8 mouse cellular contexts compared by ENCODE assay signal in the genomic region with DNA sequence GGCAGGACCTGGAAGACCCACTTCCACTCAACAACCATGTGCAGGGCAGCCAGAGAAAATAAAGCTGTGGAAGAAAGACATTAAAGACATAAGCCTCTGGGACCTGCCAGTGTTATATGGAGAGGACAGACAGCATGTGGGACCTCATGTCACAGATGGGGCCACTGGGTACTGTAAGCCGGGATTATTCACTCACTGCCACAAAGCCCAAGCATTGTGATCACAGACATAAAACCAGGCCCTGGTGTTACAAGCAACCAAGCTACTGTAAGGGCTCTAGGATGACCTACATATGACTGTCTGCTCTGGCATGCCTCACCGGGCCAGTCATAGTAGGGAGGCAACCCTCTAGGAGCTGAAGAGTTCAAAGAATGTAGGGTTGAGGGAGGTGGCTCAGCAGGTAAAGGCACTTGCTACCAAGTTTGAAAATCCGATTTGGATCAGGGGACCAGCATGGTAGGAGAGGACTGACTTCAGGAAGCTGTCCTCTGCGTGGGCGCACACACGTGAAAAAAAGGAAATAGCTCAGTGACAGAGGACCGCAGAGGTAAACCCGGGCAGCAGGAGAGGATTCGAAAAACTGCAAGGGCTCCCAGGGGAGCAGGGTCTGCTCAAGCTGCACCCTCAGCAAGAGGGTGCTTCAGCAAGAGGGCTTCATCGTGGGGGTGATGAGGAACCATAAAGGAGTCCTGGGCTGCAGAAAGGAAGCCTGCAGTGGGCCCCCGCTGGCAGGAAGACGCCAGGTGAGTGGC. TPM values are rescaled to one million over a fixed set of nuclear protein-coding genes. Genes with fewer than 3 reads are reported as not detected.
A peak's percentile ranks its signal among the peaks of the same experiment; 100 is the strongest.
DNase-seq lines count a peak whose midpoint lies in the region; ATAC-seq and TF ChIP-seq lines count a peak whose summit lies in the region.

No protein-coding gene starts in this region.

- peak overlapping the region; percentile 84 for H3K27ac ChIP-seq in heart, adult 2 months
- H3K27ac ChIP-seq in midbrain, embryonic 16.5 days (ENCODE audit: low read length): peak overlapping the region; percentile 68

- peaks cover 21% of the 10 kb centered on the region for H3K4me1 ChIP-seq in heart, adult 2 months (ENCODE audit: control insufficient read depth, insufficient read depth, low read length)
- peaks cover 17% of the 10 kb centered on the region for H3K4me1 ChIP-seq in midbrain, embryonic 16.5 days (ENCODE audit: control insufficient read depth, insufficient read depth, low read length)

- WGBS in heart, adult 2 months: 5% methylated on average over 12 of the region's 12 CpGs
- 17% methylated on average over 12 of the region's 12 CpGs for WGBS in midbrain, embryonic 16.5 days

- ATAC-seq in midbrain, embryonic 16.5 days: no peak; the same call in 1 of the 2 replicates

- peak; percentile 21 to 39 for DNase-seq in heart, adult 2 months
- no peak for DNase-seq in heart, postnatal 4 days
- DNase-seq in 416B (ENCODE audit: low read depth): peak; percentile 26
- peak; percentile 21 for DNase-seq in c-Kit-positive CD71-positive TER-119-positive erythroid progenitor cells, embryonic 14.5 days (ENCODE audit: low spot score)
- peak; percentile 75 for DNase-seq in induced T-regulatory cell, adult 2 months (ENCODE audit: low read depth)
- DNase-seq in embryo, embryonic 9.5 days (ENCODE audit: extremely low spot score): no peak
- DNase-seq in cerebellum, adult 9-10 months: no peak

- H3K4me2 ChIP-seq in midbrain, embryonic 16.5 days (ENCODE audit: low read length): peak overlapping the region; percentile 65

- TF ChIP-seq POLR2A in heart, adult 2 months (IDR thresholded peaks at IDR 0.05; ENCODE audit: insufficient read depth, low read depth, low read length): no peak

- H3K36me3 ChIP-seq in heart, adult 2 months (ENCODE audit: control insufficient read depth, insufficient read depth, low read length): no peaks in the 10 kb centered on the region
- peaks cover 8% of the 10 kb centered on the region for H3K36me3 ChIP-seq in midbrain, embryonic 16.5 days (ENCODE audit: control insufficient read depth, insufficient read depth, low read length)

- peak overlapping the region; percentile 89 for H3K9ac ChIP-seq in heart, adult 2 months (ENCODE audit: low read depth, low read length)
- peak overlapping the region; percentile 94 for H3K9ac ChIP-seq in midbrain, embryonic 16.5 days (ENCODE audit: low read depth, low read length)

- peaks cover 5% of the 10 kb centered on the region; the same call in 1 of the 2 replicates for H3K79me2 ChIP-seq in heart, adult 2 months (replicated peaks; ENCODE audit: control insufficient read depth, insufficient read depth, low read length)

- intact Hi-C loops in heart, adult 2 months (cut with DNase I): no loop called here

- H3K4me3 ChIP-seq in heart, adult 2 months: peak overlapping the region; percentile 81
- H3K4me3 ChIP-seq in midbrain, embryonic 16.5 days (ENCODE audit: low read depth, low read length): peak overlapping the region; percentile 92

- no peaks in the 10 kb centered on the region for H3K27me3 ChIP-seq in heart, adult 2 months (ENCODE audit: control insufficient read depth, insufficient read depth, low read length)
- 0 out of 2 replicates have a peak, but pooled peaks cover 4% of the 10 kb centered on the region for H3K27me3 ChIP-seq in midbrain, embryonic 16.5 days (ENCODE audit: control insufficient read depth, insufficient read depth, low read depth, low read length)

- TF ChIP-seq CTCF in heart, adult 2 months (IDR thresholded peaks at IDR 0.05): no peak

- TF ChIP-seq EP300 in heart, adult 2 months (IDR thresholded peaks at IDR 0.05; ENCODE audit: insufficient read depth, low read depth, low read length): no peak

- no peaks in the 10 kb centered on the region for H3K9me3 ChIP-seq in midbrain, embryonic 16.5 days (replicated peaks; ENCODE audit: control insufficient read depth, low read length, poor library complexity, severe bottlenecking)

RNA-seq across cellular contexts. Expression of gene Abhd17a, which starts 0.8 kb away (rescaled TPM):
- 10 to 100 TPM; 40.2 to 46.9 TPM for total RNA-seq in heart, adult 2 months (2021)
- 67.3 and 80.0 TPM in 2 replicates for polyA plus RNA-seq in heart, adult 2 months (2012; rRNA removed)
- total RNA-seq in heart, postnatal 4 days (2021): 10 to 100 TPM; 93.6 to 95.0 TPM
- 97.0 and 108 TPM in 2 replicates for polyA plus RNA-seq in midbrain, embryonic 16.5 days (2015; fragmentation: Nextera tagmentation; extraction: Ambion mirVana)

RNA-seq across cellular contexts. Expression of gene Klf16, which starts 12.2 kb away (rescaled TPM):
- total RNA-seq in heart, adult 2 months (2021): 1 to 10 TPM; 4.0 to 4.4 TPM
- 3.6 and 5.5 TPM in 2 replicates for polyA plus RNA-seq in heart, adult 2 months (2012; rRNA removed)
- 10 to 100 TPM in 1 of 2 experiments, 1 to 10 TPM in 1; 9.6 to 10.4 TPM for total RNA-seq in heart, postnatal 4 days (2021)
- polyA plus RNA-seq in midbrain, embryonic 16.5 days (2015; fragmentation: Nextera tagmentation; extraction: Ambion mirVana): 4.9 and 5.5 TPM in 2 replicates

RNA-seq across cellular contexts. Expression of gene Scamp4, which starts 13.4 kb away (rescaled TPM):
- 10 to 100 TPM; 20.8 to 26.9 TPM for total RNA-seq in heart, adult 2 months (2021)
- 58.9 and 60.5 TPM in 2 replicates for polyA plus RNA-seq in heart, adult 2 months (2012; rRNA removed)
- total RNA-seq in heart, postnatal 4 days (2021): 10 to 100 TPM; 27.0 to 30.4 TPM
- polyA plus RNA-seq in midbrain, embryonic 16.5 days (2015; fragmentation: Nextera tagmentation; extraction: Ambion mirVana): 61.2 and 64.3 TPM in 2 replicates

RNA-seq across cellular contexts. Expression of gene Adat3, which starts 13.4 kb away (rescaled TPM):
- 1 to 10 TPM in 1 of 2 experiments, under 1 TPM in 1; 0.60 to 1.1 TPM for total RNA-seq in heart, adult 2 months (2021)
- 1.0 and 2.5 TPM in 2 replicates for polyA plus RNA-seq in heart, adult 2 months (2012; rRNA removed)
- total RNA-seq in heart, postnatal 4 days (2021): 1 to 10 TPM; 2.6 to 2.9 TPM
- polyA plus RNA-seq in midbrain, embryonic 16.5 days (2015; fragmentation: Nextera tagmentation; extraction: Ambion mirVana): 4.5 and 6.2 TPM in 2 replicates

RNA-seq across cellular contexts. Expression of gene Gm49322, which starts 16.5 kb away (rescaled TPM):
- total RNA-seq in heart, adult 2 months (2021): under 1 TPM; 0.34 to 0.39 TPM
- 0.62 and 2.0 TPM in 2 replicates for polyA plus RNA-seq in heart, adult 2 months (2012; rRNA removed)
- total RNA-seq in heart, postnatal 4 days (2021): 1 to 10 TPM in 1 of 2 experiments, under 1 TPM in 1; 0.79 to 1.2 TPM
- 3.0 and 4.0 TPM in 2 replicates for polyA plus RNA-seq in midbrain, embryonic 16.5 days (2015; fragmentation: Nextera tagmentation; extraction: Ambion mirVana)

Comparison
In these comparisons a context has a peak if more than half of its experiments do, and no peak if none do; other contexts are left out.
1. DNase-seq: peak in heart, adult 2 months (2 of 2), 416B (single experiment), c-Kit-positive CD71-positive TER-119-positive erythroid progenitor cells, embryonic 14.5 days (single experiment) and induced T-regulatory cell, adult 2 months (single experiment); none in heart, postnatal 4 days (single experiment), embryo, embryonic 9.5 days (single experiment) and cerebellum, adult 9-10 months (single experiment).